Mouse (Mus musculus): ENCODE data around the gene Cbfb.
"Not testable (repeated sequence)": the region's sequence is repeated elsewhere in the genome, so short reads cannot be mapped to it uniquely, and the experiment has no call there.

Gene Cbfb

GRCm38 (mm10) chr8:105170381-105171115 is at the start of gene Cbfb:
Gene Cbfb, plus strand, starts transcription at chr8:105170674.
- DNase-seq = peak; percentile 90

- DNase-seq = no peak
Measured at GRCm38 (mm10) chr8:105129864-105130263, 40.6 kb upstream of the Cbfb start.

GRCm38 (mm10) chr8:105131509-105131908 is 39.0 kb upstream of the Cbfb start, which contains the start of gene Ces4a:
Gene Ces4a, plus strand, starts transcription at chr8:105131800.
- DNase-seq = no peak

- peak; percentile 53 for DNase-seq
Measured at GRCm38 (mm10) chr8:105138423-105138822, 32.1 kb upstream of the Cbfb start.

GRCm38 (mm10) chr8:105142395-105142794 is 28.1 kb upstream of the Cbfb start:
- DNase-seq = no peak

GRCm38 (mm10) chr8:105151654-105152053 is 18.8 kb upstream of the Cbfb start:
- DNase-seq = no peak

GRCm38 (mm10) chr8:105152623-105153398 is 17.7 kb upstream of the Cbfb start:
- peak; percentile 61 for DNase-seq

GRCm38 (mm10) chr8:105154316-105154715 is 16.2 kb upstream of the Cbfb start:
- no peak for DNase-seq

- DNase-seq = no peak
Measured at GRCm38 (mm10) chr8:105155091-105155745, 15.3 kb upstream of the Cbfb start.

GRCm38 (mm10) chr8:105157555-105157954 is 12.9 kb upstream of the Cbfb start:
- DNase-seq = peak; percentile 20

- DNase-seq = no peak
Measured at GRCm38 (mm10) chr8:105158084-105158483, 12.4 kb upstream of the Cbfb start.

- DNase-seq = no peak
Measured at GRCm38 (mm10) chr8:105161121-105161652, 9.3 kb upstream of the Cbfb start.

- DNase-seq = no peak
Measured at GRCm38 (mm10) chr8:105164272-105164902, 6.1 kb upstream of the Cbfb start.

GRCm38 (mm10) chr8:105165191-105165590 is 5.3 kb upstream of the Cbfb start:
- no peak for DNase-seq

GRCm38 (mm10) chr8:105167116-105167515 is 3.4 kb upstream of the Cbfb start:
- DNase-seq = no peak

- peak; percentile 12 for DNase-seq
Measured at GRCm38 (mm10) chr8:105169582-105169981, 892 bp upstream of the Cbfb start.

GRCm38 (mm10) chr8:105170041-105170380 is 463 bp upstream of the Cbfb start:
- DNase-seq = no peak

GRCm38 (mm10) chr8:105171116-105172002 is 885 bp downstream of the Cbfb start:
- peak; percentile 38 for DNase-seq

GRCm38 (mm10) chr8:105172003-105172362 is 1.5 kb downstream of the Cbfb start:
- no peak for DNase-seq

- DNase-seq = not testable (repeated sequence)
Measured at GRCm38 (mm10) chr8:105175287-105175686, 4.8 kb downstream of the Cbfb start.

GRCm38 (mm10) chr8:105178211-105178800 is 7.8 kb downstream of the Cbfb start:
- DNase-seq = no peak

GRCm38 (mm10) chr8:105182201-105182600 is 11.7 kb downstream of the Cbfb start:
- DNase-seq = no peak
